Mouse (Mus musculus): Measurements from ENCODE around the gene Jsrp1. TPM values are rescaled to one million over a fixed set of nuclear protein-coding genes. Genes with fewer than 3 reads are reported as not detected.
A peak's percentile ranks its signal among the peaks of the same experiment; 100 is the strongest.
"Not testable (repeated sequence)": the region's sequence is repeated elsewhere in the genome, so short reads cannot be mapped to it uniquely, and the experiment has no call there.

Gene Jsrp1
- polyA plus RNA-seq, 1 experiment from 2014 or later: 10.0 TPM

DNA sequence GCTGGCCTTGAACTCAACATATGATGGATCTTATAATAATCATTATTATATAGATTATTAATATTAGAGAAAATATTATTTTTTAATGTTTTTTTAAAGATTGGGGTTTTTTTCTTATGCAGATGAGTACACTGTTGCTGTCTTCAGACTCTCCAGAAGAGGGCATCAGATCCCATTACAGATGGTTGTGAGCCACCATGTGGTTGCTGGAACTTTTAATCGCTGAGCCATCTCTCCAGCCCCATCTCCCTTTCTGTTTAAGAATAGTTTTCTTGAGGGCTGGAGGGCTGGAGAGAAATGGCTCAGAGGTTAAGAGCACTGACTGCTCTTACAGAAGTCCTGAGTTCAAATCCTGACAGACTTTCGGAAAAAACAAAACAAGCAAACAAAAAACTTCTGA is 8.7 kb upstream of the Jsrp1 start:
- Histone ChIP-seq H3K9me3 (replicated peaks) (no peaks in the 10 kb centered on the region), H3K36me3 (no peaks in the 10 kb centered on the region), H3K4me2 (replicated peaks) (no peak overlapping the region), H3K4me3 (replicated peaks) (no peak overlapping the region), H3K4me1 (no peaks in the 10 kb centered on the region), H3K27me3 (no peaks in the 10 kb centered on the region), H3K9ac (no peak overlapping the region), H3K27ac (replicated peaks) (no peak overlapping the region)
- ATAC-seq (ENCODE audit: insufficient number of reproducible peaks, low FRiP score, low TSS enrichment, low read depth): no peak
- WGBS: 45% methylated on average over 2 of the region's 2 CpGs

DNA sequence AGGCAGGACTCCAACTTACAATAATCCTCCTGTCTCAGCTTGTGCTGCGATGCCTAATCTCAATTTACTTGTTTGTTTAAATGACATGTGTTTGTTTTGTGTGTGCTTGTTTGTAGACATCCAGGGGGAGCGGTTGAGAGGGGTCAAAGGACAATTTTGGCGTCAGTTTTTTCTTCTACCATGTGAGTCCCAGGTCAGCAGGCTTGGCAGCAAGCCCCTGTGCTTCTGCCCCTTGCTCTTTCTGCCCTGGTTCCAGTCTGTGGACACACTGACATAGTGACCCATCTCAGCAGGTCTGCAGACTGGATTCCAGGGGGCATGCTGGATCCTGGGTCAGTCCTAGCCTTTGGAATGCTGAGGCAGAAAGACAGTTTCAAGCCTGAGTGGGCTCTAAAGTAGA is 6.1 kb upstream of the Jsrp1 start:
- H3K9ac ChIP-seq: no peak overlapping the region
- no peaks in the 10 kb centered on the region for H3K36me3 ChIP-seq
- H3K27ac ChIP-seq (replicated peaks): 0 out of 2 replicates have a peak overlapping the region, but pooled peaks have one; percentile 1
- no peak for ATAC-seq (ENCODE audit: insufficient number of reproducible peaks, low FRiP score, low TSS enrichment, low read depth)
- WGBS: 48% methylated on average over 3 of the region's 3 CpGs
- no peaks in the 10 kb centered on the region for H3K27me3 ChIP-seq
- H3K9me3 ChIP-seq (replicated peaks): no peaks in the 10 kb centered on the region
- H3K4me3 ChIP-seq (replicated peaks): no peak overlapping the region
- no peak overlapping the region for H3K4me2 ChIP-seq (replicated peaks)
- H3K4me1 ChIP-seq: no peaks in the 10 kb centered on the region

DNA sequence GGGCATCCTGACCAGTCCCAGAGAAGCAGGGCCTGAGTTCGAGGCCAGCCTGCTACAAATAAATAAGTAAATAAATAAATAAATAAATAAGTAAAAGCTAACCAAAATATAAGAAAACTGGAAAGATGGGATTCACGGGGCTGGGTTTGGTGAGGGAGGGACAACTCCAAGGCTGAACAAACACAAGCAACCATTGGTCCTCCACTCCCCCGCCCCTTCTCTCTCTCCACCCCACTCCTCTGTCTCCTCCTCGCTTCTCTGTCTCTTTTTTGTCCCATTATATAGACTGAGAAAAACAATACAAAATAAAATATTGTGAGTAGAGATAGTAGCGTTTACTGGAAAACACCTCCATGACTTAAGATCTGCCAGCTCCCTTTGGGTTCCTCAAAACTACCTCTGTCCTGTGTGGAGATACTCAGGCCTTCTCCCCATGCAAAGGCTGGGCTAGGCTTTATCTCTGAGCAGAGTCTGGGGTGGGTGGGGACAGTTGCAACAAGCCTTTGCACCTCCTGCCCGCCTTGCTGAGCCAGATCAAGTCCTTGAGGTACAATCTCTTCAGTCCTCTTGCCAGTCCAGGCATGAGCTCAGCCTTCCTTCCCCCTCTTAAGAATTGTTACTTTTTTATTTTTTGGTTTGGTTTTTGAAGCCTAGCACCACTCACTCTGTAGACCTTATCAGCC is 5.4 kb upstream of the Jsrp1 start:
- no peak overlapping the region for H3K4me2 ChIP-seq (replicated peaks)
- no peak overlapping the region for H3K4me3 ChIP-seq (replicated peaks)
- WGBS: 49% methylated on average over 6 of the region's 6 CpGs
- no peaks in the 10 kb centered on the region for H3K4me1 ChIP-seq
- H3K36me3 ChIP-seq: no peaks in the 10 kb centered on the region
- H3K9me3 ChIP-seq (replicated peaks): no peaks in the 10 kb centered on the region
- no peak overlapping the region for H3K27ac ChIP-seq (replicated peaks)
- no peak for ATAC-seq (ENCODE audit: insufficient number of reproducible peaks, low FRiP score, low TSS enrichment, low read depth)
- no peaks in the 10 kb centered on the region for H3K27me3 ChIP-seq
- no peak overlapping the region for H3K9ac ChIP-seq

DNA sequence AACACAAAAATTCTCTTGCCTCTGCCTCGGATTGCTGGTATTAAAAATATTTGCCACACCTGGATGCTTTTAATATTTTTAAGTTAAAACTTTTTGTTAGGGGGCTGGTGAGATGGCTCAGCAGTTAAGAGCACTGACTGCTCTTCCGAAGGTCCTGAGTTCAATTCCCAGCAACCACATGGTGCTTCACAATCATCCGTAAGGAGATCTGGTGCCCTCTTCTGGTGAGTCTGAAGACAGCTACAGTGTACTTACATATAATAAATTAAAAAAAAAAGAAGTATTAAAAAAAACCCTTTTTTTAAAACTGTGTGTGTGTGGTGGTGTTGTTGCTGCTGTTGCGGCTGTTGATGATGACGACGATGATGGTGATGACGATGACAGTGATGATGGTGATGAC is 4.7 kb upstream of the Jsrp1 start:
- H3K4me3 ChIP-seq (replicated peaks); H3K9ac ChIP-seq; ATAC-seq (ENCODE audit: insufficient number of reproducible peaks, low FRiP score, low TSS enrichment, low read depth); H3K9me3 ChIP-seq (replicated peaks); H3K36me3 ChIP-seq; H3K27me3 ChIP-seq; H3K27ac ChIP-seq (replicated peaks); H3K4me2 ChIP-seq (replicated peaks); H3K4me1 ChIP-seq: not testable (repeated sequence)
- 81% methylated on average over 7 of the region's 7 CpGs for WGBS

DNA sequence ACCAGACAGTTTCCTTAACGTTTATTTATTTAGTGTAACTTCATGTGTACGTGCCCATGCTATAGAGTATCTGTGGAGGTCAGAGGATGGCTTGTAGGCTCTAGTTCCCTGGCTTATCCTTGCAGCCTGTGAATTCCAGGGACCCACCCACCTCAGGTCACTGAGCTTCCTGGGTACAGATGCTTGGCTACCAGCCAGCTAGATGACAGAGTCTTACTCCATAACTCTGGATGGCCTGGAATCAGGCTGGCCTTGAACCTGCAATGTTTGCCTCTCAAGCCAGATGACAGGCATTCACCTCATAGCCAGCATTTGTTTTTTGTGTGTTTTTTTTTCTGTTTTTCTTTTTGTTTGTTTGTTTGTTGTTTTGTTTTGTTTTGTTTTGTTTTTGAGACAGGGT is 3.9 kb upstream of the Jsrp1 start:
- H3K4me3 ChIP-seq (replicated peaks): no peak overlapping the region
- H3K9me3 ChIP-seq (replicated peaks): no peaks in the 10 kb centered on the region
- WGBS: 59% methylated on average over 2 of the region's 2 CpGs
- no peak for ATAC-seq (ENCODE audit: insufficient number of reproducible peaks, low FRiP score, low TSS enrichment, low read depth)
- H3K4me1 ChIP-seq: no peaks in the 10 kb centered on the region
- H3K4me2 ChIP-seq (replicated peaks): no peak overlapping the region
- H3K27me3 ChIP-seq: no peaks in the 10 kb centered on the region
- H3K9ac ChIP-seq: no peak overlapping the region
- H3K27ac ChIP-seq (replicated peaks): no peak overlapping the region
- H3K36me3 ChIP-seq: no peaks in the 10 kb centered on the region

DNA sequence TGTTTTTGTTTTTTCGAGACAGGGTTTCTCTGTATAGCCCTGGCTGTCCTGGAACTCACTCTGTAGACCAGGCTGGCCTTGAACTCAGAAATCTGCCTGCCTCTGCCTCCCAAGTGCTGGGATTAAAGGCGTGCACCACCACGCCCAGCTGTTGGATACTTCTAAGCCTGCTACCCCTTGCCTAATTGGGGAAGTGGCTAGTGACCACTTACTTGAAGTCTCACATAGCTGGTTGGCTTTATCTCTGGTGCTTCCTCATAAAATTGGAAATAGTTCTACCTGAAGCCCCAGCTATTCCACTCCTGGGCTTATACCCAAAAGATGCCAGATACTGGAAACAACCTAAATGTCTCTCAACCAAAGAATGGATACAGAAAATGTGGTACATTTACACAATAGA is 3.0 kb upstream of the Jsrp1 start:
- H3K4me1 ChIP-seq; H3K4me2 ChIP-seq (replicated peaks); ATAC-seq (ENCODE audit: insufficient number of reproducible peaks, low FRiP score, low TSS enrichment, low read depth); H3K27ac ChIP-seq (replicated peaks); H3K27me3 ChIP-seq; H3K9ac ChIP-seq; H3K4me3 ChIP-seq (replicated peaks); H3K9me3 ChIP-seq (replicated peaks); H3K36me3 ChIP-seq: not testable (repeated sequence)
- 77% methylated on average over 3 of the region's 3 CpGs for WGBS

DNA sequence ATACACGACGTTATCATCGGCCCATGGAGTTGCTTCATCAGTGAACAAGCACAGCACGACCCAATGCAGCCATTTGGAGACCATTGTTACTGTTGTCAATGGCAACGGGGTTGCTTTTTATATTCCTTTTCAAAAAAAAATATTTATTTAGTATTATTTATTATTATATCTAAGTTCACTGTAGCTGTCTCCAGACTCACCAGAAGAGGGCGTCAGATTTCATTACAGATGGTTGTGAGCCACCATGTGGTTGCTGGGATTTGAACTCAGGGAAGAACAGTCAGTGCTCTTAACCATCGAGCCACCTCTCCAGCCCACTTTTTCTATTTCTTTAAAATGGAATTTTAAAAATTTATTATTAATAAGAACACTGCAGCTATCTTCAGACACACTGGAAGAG is 1.5 kb upstream of the Jsrp1 start:
- no peak for ATAC-seq (ENCODE audit: insufficient number of reproducible peaks, low FRiP score, low TSS enrichment, low read depth)
- Histone ChIP-seq H3K9me3 (replicated peaks) (no peaks in the 10 kb centered on the region), H3K27ac (replicated peaks) (no peak overlapping the region), H3K4me1 (peaks cover 6% of the 10 kb centered on the region), H3K36me3 (no peaks in the 10 kb centered on the region), H3K4me2 (replicated peaks) (no peak overlapping the region), H3K4me3 (replicated peaks) (no peak overlapping the region), H3K9ac (no peak overlapping the region), H3K27me3 (peaks cover 9% of the 10 kb centered on the region)
- WGBS: 63% methylated on average over 7 of the region's 7 CpGs

DNA sequence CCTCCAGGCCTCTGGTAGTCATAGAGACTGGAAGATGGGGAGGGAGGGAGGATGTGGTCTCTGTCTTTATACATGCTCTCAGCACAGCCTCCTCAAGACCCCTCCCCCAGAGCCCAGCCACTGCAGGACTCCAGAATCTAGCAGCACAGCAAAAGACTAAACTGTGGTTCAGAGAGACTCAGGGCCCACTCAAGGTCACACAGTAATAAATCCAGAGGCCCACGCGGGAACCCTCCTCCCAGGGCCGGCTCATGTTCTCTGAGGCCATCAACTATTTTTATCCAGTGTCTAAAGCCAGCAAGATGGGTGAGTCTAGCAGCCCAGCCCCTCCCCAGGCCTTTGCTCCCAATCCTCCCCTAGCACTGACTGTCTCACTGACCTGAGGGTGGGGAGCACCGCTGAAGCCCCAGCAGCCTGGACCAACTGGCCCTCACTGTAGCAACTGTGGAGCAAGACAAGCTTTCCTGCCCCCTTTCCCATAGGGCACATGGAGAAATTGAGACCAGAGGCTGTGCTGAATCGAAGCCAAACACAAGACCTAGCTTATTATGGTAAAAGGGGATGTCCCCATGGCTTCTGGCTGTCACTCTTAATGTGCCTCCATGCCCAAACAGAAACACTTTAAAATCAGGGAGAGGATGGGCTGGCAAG is 782 bp downstream of the Jsrp1 start:
- H3K4me3 ChIP-seq (replicated peaks): no peak overlapping the region
- no peaks in the 10 kb centered on the region for H3K9me3 ChIP-seq (replicated peaks)
- no peaks in the 10 kb centered on the region for H3K36me3 ChIP-seq
- peaks cover 26% of the 10 kb centered on the region for H3K27me3 ChIP-seq
- WGBS: 44% methylated on average over 5 of the region's 5 CpGs
- 0 out of 2 replicates have a peak overlapping the region, but pooled peaks have one; percentile 28 for H3K27ac ChIP-seq (replicated peaks)
- H3K4me2 ChIP-seq (replicated peaks): no peak overlapping the region
- no peak for ATAC-seq (ENCODE audit: insufficient number of reproducible peaks, low FRiP score, low TSS enrichment, low read depth)
- H3K9ac ChIP-seq: no peak overlapping the region
- peaks cover 26% of the 10 kb centered on the region for H3K4me1 ChIP-seq

DNA sequence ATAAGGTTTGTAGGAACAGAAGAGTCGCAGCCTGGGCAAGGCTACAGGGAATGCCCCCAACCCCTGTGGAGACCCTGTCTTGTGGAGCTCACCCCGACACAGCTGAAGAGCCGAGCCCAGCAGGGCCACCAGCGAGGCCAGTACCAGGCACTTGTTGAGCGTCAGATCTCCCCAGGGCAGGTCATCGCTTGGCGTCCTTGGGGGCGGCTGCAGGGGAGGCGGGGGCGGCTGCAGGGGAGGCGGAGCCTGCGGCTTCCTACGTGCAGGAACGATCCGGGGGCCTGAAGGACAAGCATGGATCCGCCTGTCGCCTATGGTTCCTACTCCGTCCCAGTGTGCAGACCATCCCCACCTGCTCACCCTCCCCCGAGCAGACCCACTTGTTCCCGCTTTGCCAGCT is 3.2 kb downstream of the Jsrp1 start:
- no peak overlapping the region for H3K4me3 ChIP-seq (replicated peaks)
- peaks cover 44% of the 10 kb centered on the region for H3K4me1 ChIP-seq
- ATAC-seq (ENCODE audit: insufficient number of reproducible peaks, low FRiP score, low TSS enrichment, low read depth): no peak
- WGBS: 4% methylated on average over 20 of the region's 20 CpGs
- no peaks in the 10 kb centered on the region for H3K9me3 ChIP-seq (replicated peaks)
- H3K4me2 ChIP-seq (replicated peaks): peak overlapping the region; percentile 23; the same call in 1 of the 2 replicates
- no peak overlapping the region for H3K9ac ChIP-seq
- H3K27me3 ChIP-seq: peaks cover 26% of the 10 kb centered on the region
- H3K36me3 ChIP-seq: 0 out of 2 replicates have a peak, but pooled peaks cover 4% of the 10 kb centered on the region
- no peak overlapping the region for H3K27ac ChIP-seq (replicated peaks)

DNA sequence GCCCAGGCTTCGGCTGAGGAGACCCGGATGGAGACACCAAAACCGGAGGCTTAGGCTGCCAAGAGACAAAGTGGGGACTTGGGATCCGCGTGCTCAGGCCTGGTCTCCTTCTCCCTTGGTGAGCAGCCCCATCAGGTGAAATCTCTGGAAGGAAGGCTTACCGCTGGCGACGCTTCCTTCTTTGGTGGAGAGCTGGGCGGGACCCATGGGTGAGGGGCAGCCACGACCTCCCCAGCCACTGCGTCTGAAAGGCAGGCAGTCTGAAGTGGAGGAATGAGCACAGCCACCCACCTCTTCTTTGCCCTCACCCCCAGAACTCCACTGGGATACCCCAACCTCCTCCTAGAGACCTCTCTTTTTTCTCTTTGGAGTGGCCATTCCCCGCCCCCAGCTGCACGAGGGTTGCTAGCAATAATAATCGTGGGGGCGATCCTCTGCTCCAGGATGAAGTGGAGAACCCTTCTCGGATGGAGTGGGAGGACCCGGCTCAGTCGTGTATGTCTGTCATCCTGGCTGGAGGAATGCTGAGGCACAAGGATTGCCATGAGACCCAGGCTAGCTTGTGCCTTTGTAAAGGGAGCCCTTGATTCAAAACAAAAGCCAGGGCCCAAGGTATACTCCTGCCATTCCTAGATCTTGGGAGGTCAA is 4.2 kb downstream of the Jsrp1 start:
- Histone ChIP-seq H3K27me3 (peaks cover 26% of the 10 kb centered on the region), H3K4me3 (replicated peaks) (peak overlapping the region; percentile 15), H3K36me3 (peaks cover 13% of the 10 kb centered on the region), H3K4me2 (replicated peaks) (peak overlapping the region; percentile 92), H3K27ac (replicated peaks) (no peak overlapping the region), H3K4me1 (peaks cover 44% of the 10 kb centered on the region), H3K9me3 (replicated peaks) (no peaks in the 10 kb centered on the region), H3K9ac (no peak overlapping the region)
- 8% methylated on average over 17 of the region's 18 CpGs for WGBS
- ATAC-seq (ENCODE audit: insufficient number of reproducible peaks, low FRiP score, low TSS enrichment, low read depth): no peak

DNA sequence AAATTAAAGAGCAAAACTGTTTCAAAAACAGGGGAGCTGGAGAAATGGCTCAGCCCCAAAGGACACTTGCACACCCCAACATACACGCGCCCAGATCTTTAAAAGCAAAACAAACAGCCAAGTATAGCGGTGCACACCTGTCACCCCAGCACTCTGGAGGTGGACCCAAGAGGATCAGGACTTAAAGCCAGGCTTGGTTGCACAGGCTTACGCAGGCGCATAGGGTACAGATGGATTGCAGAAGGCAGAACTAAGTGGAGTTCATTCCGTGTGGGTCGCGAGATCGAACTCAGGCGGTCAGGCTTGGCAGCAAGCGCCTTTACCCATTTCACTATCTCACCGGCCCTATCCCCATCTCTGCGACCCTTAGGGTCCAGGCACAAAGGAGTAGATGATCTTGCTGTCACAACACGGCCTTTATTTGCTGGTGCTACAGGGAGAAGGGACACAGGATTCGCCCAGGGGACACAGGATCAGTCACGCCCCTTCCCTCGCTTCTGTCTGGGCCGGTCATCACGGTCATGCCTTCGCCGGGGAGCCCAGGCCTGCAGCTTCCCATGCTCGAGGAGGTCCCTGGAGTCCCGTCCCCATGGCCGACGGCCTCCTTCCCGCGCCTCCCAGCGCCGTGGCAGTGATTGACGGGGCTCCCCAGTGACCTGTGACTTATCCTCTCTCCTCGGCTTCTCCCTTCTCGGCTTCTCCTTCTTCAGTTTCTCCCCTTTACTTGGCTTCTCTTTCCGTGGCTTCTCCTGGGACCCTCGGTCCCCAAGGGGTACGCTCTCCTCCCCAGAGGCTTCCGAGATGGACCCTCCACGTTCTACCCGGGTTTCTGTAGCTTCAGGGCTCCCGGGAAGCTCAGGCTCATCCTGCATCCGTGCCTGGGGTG is 5.0 kb downstream of the Jsrp1 start:
- Histone ChIP-seq H3K4me3 (replicated peaks) (peak overlapping the region; percentile 15), H3K36me3 (peaks cover 21% of the 10 kb centered on the region), H3K4me1 (peaks cover 44% of the 10 kb centered on the region), H3K27me3 (peaks cover 26% of the 10 kb centered on the region), H3K9ac (no peak overlapping the region; the same call in 1 of the 2 replicates), H3K27ac (replicated peaks) (no peak overlapping the region), H3K9me3 (replicated peaks) (no peaks in the 10 kb centered on the region), H3K4me2 (replicated peaks) (peak overlapping the region; percentile 92)
- 17% methylated on average over 40 of the region's 40 CpGs for WGBS
- no peak for ATAC-seq (ENCODE audit: insufficient number of reproducible peaks, low FRiP score, low TSS enrichment, low read depth)
